Mouse (Mus musculus): ENCODE results near the gene Apoa5.

The Apoa5 gene

GRCm38 (mm10) chr9:46268343-46268873 is at the start of gene Apoa5:
Gene Apoa5, plus strand, starts transcription at chr9:46268633.
- DNase-seq = no peak

GRCm38 (mm10) chr9:46223090-46223489 is 45.3 kb upstream of the Apoa5 start:
- DNase-seq = peak; percentile 21

DNA sequence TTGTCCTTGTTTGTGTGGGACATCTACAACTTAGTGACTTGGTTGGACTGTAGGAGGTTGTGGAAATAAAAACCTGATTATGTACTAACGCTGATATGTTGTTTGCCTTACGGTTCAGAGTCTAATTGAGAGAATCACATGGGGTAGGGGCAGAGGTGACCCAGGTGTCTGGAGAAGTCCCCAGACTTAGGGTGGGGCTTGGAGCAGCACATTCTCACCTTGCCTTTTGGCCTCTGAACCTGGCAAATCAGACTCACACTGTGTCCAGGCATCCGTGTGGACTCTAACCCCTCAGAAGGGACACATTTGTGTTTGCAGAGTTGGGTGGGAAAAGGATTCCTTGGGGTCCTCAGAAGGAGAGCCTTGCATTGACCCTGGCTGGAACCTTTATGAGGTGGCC is 44.3 kb upstream of the Apoa5 start:
- DNase-seq = no peak

- DNase-seq = no peak
These were observed 43.3 kb upstream of the Apoa5 start for GRCm38 (mm10) chr9:46224945-46225660.

- DNase-seq = no peak
These were observed 41.3 kb upstream of the Apoa5 start for GRCm38 (mm10) chr9:46227064-46227614.

DNA sequence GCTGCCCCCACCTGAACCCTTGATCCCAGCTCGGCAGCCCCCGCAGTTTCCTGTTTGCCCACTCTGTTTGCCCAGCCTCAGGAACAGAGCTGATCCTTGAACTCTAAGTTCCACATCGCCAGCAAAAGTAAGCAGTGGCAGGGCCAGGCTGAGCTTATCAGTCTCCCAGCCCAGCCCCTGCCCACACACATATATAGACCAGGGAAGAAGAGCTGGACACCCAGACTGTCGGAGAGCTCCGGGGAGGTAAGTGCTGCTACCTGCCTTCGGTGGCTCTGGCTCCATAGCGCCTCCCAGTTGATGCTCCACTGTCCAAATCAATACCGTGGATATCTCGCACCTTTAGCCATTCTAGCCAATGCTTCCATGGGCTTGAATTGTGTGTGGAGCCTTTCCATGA is 39.9 kb upstream of the Apoa5 start, which contains the start of gene Apoa1:
TSS of gene Apoa1 (plus strand) at position 90 of the 400 bp plus-strand sequence.
- DNase-seq = no peak

DNA sequence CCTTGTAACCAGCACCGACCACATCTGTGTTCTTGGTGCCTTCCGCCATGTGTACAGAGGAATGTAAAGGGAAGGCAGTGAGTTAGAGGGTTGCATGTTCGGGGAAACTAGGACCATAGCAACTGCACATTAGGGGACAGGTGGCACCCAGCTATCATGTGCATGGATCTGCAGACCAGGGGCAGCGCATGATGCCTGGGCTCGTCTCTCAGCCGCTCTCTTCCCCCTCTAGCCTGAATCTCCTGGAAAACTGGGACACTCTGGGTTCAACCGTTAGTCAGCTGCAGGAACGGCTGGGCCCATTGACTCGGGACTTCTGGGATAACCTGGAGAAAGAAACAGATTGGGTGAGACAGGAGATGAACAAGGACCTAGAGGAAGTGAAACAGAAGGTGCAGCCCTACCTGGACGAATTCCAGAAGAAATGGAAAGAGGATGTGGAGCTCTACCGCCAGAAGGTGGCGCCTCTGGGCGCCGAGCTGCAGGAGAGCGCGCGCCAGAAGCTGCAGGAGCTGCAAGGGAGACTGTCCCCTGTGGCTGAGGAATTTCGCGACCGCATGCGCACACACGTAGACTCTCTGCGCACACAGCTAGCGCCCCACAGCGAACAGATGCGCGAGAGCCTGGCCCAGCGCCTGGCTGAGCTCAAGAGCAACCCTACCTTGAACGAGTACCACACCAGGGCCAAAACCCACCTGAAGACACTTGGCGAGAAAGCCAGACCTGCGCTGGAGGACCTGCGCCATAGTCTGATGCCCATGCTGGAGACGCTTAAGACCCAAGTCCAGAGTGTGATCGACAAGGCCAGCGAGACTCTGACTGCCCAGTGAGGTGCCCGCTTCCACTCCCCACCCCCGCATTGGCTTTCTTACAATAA is 38.6 kb upstream of the Apoa5 start:
- DNase-seq = peak; percentile 84

- DNase-seq = no peak
These were observed 37.9 kb upstream of the Apoa5 start for GRCm38 (mm10) chr9:46230450-46230975.

GRCm38 (mm10) chr9:46235196-46235595 is 33.2 kb upstream of the Apoa5 start:
- DNase-seq = no peak

- no peak for DNase-seq
These were observed 33.0 kb upstream of the Apoa5 start, which contains the start of gene Apoc3 for GRCm38 (mm10) chr9:46235596-46235648. Gene Apoc3, minus strand, starts transcription at chr9:46235636.

DNA sequence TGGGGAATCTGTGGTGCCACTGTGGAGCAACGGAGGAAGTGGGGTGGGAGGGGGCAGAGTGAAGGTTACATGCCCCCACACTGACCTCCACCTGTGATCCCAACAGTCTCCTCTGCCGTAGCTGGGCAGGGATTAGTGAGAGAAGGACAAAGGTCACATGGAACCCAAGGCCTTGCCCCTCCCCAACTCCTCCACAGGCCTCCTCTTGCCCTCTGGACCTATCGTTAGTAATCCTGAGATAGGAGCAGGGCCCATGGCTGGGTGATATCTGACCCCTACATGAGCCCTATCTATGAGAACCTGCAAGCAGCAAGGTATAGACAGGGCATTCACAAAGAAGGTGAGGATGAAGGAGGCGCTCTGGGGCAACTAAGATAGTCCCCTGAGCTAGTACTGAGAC is 32.8 kb upstream of the Apoa5 start:
- DNase-seq = no peak

DNA sequence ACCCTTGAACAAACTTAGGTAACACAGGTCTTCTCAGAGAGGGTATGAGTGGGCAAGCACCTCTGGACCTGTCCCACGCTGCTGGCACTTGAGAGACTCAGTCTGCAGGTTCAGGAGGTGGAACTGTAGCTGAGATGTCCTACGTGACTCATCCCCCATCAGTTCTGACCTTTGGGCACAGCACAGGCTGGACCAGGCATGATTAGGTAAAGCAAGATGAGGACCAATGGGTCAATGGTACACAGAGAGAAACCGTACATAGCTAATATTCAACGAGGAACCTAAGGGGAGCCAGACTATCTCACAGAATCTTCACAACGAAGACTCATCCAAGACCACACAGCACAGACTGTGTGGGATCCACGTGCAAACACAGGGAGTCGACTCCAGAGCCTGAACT is 29.6 kb upstream of the Apoa5 start:
- no peak for DNase-seq

DNA sequence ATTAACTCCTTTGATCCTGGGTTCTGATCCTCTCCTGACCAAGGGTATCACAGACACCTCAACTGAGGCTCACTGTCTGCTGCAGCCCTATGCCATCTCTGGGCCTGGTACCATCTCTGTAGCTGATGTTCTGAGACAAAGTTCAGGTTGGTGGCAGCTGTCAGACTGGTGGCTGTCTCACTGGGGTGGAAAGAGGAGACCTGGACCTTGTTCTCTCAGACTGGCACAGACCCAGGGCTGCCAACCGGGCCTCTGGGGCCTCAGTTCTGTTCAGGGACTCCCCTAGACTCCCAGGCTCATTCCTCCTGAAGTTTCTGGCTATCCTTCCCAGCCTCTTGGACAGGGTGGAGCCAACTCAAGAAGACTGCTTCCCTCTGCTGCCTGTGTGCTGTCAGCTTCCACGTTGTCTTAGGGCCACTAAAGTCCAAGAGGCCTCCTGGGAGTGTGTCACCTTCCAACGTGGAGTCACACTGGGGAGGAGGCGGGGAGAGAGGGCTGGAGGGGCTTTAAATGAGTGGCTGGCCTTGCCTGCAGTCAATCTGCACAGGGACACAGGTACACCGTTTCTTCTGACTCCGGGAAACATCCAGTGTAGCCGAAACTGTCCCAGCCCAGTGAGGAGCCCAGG is 27.8 kb upstream of the Apoa5 start, which contains the start of gene Apoa4:
TSS of gene Apoa4 (plus strand) at position 171 of the 628 bp plus-strand sequence.
- no peak for DNase-seq

DNA sequence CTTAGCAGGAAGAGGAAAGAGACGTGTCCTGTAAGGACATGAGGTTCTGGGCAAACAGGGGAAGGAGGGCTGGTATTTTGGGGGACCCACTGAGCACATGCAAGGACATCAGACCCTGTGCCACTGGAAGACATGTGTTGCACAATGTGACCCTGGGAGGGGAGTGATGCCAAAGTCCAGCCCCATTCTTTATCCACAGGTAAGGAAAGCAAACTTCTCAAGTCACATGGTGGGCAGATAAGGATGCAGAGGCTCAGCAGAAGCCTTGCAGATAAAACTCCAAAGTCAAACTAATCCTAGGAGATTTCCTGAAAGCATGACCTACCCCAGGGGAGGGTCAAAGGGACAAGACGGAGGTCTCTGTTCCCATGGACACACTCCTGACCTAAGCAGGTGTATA is 26.6 kb upstream of the Apoa5 start:
- DNase-seq = no peak

DNA sequence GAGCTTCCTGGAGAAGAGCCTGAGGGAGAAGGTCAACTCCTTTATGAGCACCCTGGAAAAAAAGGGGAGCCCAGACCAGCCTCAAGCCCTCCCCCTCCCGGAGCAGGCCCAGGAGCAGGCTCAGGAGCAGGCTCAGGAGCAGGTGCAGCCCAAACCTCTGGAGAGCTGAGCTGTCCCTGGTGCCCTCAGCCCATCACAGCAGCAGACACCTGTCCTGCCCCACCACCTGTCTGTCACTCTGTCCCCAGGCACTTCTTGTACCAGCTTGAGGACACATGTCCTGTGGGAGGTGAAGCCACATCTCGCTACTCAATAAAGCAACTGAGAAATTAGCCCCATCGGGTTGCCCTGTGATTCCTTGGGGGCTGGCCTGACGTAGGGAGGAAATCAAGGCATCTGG is 25.3 kb upstream of the Apoa5 start:
- DNase-seq = no peak

- no peak for DNase-seq
These were observed 24.8 kb upstream of the Apoa5 start for GRCm38 (mm10) chr9:46243584-46243983.

- DNase-seq = peak; percentile 78
These were observed 21.6 kb upstream of the Apoa5 start for GRCm38 (mm10) chr9:46246752-46247324.

DNA sequence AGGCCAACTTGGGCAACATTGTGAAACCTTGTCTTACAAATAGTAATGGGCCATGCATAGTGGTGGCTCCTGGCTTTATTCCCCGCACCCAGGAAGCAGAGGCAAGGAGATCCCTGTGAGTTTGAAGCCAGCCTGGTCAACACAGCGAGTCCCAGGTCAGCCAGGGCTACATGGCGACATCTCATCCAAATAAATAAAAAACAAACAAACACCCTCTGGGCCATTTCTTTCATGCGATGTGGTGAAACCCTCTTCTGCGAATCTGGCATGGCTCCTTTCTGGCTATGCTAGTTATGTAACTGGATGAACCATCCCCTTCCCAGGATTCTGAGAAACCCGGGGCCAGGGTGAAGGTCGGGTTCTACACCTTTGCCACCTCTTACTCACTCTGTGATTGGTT is 12.3 kb upstream of the Apoa5 start:
- no peak for DNase-seq

DNA sequence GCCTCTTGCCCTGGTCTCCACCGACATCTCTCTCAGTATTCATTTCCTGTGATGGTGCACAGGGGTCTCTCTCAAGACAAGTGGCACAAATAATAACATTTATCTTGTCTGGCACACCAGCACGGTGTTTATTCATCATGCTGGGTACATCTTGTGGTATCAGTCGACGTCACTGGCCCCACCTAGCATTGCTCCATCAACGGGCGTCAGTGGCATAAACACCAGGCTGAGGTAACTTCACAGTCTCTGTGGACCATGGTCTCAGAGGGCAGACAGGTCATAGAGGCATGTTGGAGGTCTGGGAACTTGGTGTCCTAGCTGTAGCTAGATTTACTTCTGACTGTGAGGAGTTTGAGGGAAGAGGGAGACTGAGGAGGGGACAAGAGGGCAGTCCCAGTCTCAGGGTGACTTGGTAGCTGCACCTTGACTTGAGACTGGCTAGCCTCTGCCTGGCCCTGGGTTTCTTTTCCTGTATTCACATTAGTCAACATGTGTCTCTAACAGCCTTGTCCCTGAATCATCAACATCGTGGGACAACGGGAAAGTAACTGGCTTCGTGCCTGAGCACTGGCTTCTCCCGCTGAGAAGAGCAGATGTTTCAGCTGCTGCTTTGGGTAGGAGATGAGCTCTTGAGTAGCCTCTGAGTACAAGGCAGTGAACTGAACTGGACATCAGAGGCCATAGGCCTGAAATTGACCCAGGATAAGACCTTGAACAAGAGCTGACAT is 11.6 kb upstream of the Apoa5 start:
- DNase-seq = no peak

GRCm38 (mm10) chr9:46257546-46257945 is 10.9 kb upstream of the Apoa5 start:
- DNase-seq = no peak

GRCm38 (mm10) chr9:46259111-46259510 is 9.3 kb upstream of the Apoa5 start:
- DNase-seq = no peak

GRCm38 (mm10) chr9:46261131-46261530 is 7.3 kb upstream of the Apoa5 start:
- no peak for DNase-seq

All from lung, postnatal 14 days (tissue).